Mouse (Mus musculus): ENCODE results near the gene Nxt1. TPM values are rescaled to one million over a fixed set of nuclear protein-coding genes. Genes with fewer than 3 reads are reported as not detected.
A peak's percentile ranks its signal among the peaks of the same experiment; 100 is the strongest.

Nxt1 gene
- polyA plus RNA-seq, 1 experiment from 2014 or later: 41.0 TPM

DNA sequence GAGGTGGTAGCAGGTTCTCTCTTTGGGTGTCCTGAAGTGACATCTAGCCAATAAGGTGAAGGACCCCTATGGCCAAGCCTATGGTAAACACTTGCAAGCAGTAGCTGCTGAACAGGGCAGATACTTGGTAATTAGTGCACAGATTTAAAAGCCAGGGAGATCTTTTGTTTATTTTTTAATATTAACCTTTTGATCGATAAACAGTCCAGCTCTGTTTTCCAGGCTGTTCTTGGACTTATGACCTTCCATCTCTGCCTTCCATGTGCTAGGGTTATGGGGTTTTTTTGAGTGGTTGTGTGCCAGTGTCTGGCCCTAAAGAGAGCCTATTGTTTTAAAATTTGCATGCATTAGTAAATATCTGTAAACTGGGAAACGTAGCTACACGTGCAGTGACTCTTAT is 17.9 kb downstream of the Nxt1 start:
- Histone ChIP-seq H3K27ac (no peak overlapping the region), H3K4me3 (no peak overlapping the region), H3K36me3 (peaks cover 64% of the 10 kb centered on the region), H3K9ac (no peak overlapping the region), H3K9me3 (replicated peaks) (no peaks in the 10 kb centered on the region), H3K27me3 (no peaks in the 10 kb centered on the region), H3K4me2 (no peak overlapping the region), H3K4me1 (replicated peaks) (peaks cover 14% of the 10 kb centered on the region)
- ATAC-seq (replicated peaks; ENCODE audit: insufficient number of reproducible peaks, insufficient read depth, low FRiP score, low read depth): no peak
- WGBS: 83% methylated on average over 3 of the region's 3 CpGs

DNA sequence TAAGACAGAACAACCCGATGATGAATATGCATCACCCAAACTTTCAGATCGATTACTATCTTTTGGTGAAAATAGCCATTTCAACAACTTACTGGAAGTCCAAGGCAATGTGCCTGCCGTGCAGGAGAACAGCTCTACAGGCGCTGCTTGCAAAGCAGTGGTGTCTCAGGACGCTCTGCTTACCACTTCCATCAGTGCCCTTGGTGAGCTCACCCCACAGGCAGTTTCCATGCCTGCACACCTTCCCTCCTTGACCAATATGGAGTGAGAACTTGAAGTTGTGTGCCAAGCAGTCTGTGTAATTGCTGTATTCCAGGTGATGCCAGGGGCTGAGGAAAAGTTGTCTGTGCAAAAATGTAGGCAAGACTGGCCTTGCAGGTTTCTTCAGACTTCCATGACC is 18.4 kb downstream of the Nxt1 start:
- no peak overlapping the region for H3K4me3 ChIP-seq
- peaks cover 64% of the 10 kb centered on the region for H3K36me3 ChIP-seq
- whole genome bisulfite sequencing: 91% methylated on average over 5 of the region's 5 CpGs

DNA sequence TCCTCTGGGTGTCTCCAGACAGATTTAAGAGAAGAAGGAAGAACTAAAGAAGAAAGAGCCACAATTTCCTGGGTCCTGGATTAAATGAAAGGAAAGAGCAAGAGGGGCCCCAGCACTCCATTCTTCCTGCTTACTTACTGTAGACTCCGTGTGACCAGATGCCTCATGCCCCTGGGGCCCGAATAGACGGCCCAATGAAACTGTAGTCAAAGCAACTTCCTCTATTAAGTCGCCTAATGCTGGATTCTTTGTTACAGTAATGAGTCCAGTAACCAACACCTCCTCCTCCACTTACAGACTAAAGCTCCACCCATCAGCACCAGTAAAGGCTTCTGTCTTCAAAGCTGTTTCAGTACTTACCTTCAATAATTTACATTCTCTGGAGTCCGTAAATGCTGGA is 26.2 kb downstream of the Nxt1 start:
- 78% methylated on average over 5 of the region's 5 CpGs for WGBS
- Histone ChIP-seq H3K27ac (no peak overlapping the region), H3K4me2 (no peak overlapping the region), H3K9me3 (replicated peaks) (no peaks in the 10 kb centered on the region), H3K9ac (no peak overlapping the region), H3K4me3 (no peak overlapping the region), H3K4me1 (replicated peaks) (no peaks in the 10 kb centered on the region), H3K27me3 (no peaks in the 10 kb centered on the region), H3K36me3 (peaks cover 44% of the 10 kb centered on the region)
- ATAC-seq (replicated peaks; ENCODE audit: insufficient number of reproducible peaks, insufficient read depth, low FRiP score, low read depth): no peak

More for the DNA sequence above, 18.4 kb downstream of the Nxt1 start:
- no peaks in the 10 kb centered on the region for H3K27me3 ChIP-seq
- H3K9ac ChIP-seq: no peak overlapping the region
- H3K4me1 ChIP-seq (replicated peaks): peaks cover 14% of the 10 kb centered on the region
- no peak overlapping the region for H3K27ac ChIP-seq
- H3K4me2 ChIP-seq: no peak overlapping the region
- ATAC-seq (replicated peaks; ENCODE audit: insufficient number of reproducible peaks, insufficient read depth, low FRiP score, low read depth): no peak
- H3K9me3 ChIP-seq (replicated peaks): no peaks in the 10 kb centered on the region

DNA sequence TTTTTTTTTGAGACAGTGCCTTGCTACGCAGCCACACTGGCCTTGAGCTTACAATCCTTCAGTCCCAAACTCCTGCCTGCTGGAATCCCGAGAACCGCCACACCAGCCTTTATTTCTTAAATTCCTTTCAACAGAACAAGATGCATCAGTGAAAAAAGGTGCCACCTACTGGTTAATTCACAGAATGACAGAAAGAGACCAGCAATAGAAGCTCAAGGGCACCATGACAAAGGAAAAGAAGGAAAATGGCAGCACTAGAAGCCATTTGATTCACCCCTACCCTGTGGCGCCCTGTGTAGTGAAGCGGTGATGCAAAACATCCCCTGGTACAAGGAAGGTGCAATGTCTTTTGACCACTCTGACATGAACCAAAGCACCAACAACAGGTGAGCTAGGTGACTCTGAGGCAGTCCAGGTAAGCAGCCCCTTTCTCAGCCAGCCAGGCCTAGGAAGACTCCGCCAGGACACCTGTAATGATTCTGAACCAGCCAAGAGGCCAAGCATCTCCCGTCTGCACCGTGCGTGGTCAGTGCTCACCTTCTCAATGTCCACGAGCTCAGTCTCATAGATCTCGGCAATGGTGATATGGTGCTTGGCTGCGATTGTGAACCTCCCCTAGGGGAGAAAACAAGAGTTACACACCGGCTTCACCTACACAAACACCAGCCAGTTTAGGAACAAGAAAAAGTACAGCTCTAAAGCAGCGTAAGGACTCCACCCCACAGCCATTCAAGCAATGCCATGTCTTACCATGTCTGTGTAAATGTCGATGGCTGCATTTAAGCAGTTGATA is 34.2 kb downstream of the Nxt1 start:
- Histone ChIP-seq H3K27me3 (no peaks in the 10 kb centered on the region), H3K9ac (no peak overlapping the region), H3K4me3 (no peak overlapping the region), H3K27ac (no peak overlapping the region), H3K36me3 (no peaks in the 10 kb centered on the region; the same call in 1 of the 2 replicates), H3K4me2 (no peak overlapping the region), H3K4me1 (replicated peaks) (no peaks in the 10 kb centered on the region), H3K9me3 (replicated peaks) (no peaks in the 10 kb centered on the region)
- WGBS: 77% methylated on average over 15 of the region's 15 CpGs
- no peak for ATAC-seq (replicated peaks; ENCODE audit: insufficient number of reproducible peaks, insufficient read depth, low FRiP score, low read depth)

DNA sequence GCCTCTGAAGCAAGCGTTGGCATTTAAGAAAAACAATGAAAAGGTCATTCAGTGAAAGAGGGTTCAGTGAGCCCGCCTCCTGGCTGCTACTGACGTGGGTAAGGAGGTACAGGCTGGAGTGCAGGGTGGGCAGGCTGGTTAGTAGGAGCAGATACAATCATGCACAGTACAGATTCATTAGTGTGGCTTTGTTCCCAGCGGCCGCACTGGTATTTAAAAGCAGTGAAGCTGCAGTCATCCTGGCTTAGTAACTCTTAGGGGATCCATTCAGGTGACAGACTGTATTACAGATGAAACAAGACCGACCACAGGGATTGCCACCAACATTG is 34.8 kb downstream of the Nxt1 start:
- WGBS: 88% methylated on average over 6 of the region's 6 CpGs
- H3K9ac ChIP-seq: no peak overlapping the region
- no peak overlapping the region for H3K4me3 ChIP-seq
- no peaks in the 10 kb centered on the region; the same call in 1 of the 2 replicates for H3K36me3 ChIP-seq
- H3K4me2 ChIP-seq: no peak overlapping the region
- H3K4me1 ChIP-seq (replicated peaks): no peaks in the 10 kb centered on the region
- ATAC-seq (replicated peaks; ENCODE audit: insufficient number of reproducible peaks, insufficient read depth, low FRiP score, low read depth): no peak
- H3K27me3 ChIP-seq: no peaks in the 10 kb centered on the region
- no peaks in the 10 kb centered on the region for H3K9me3 ChIP-seq (replicated peaks)
- H3K27ac ChIP-seq: no peak overlapping the region

DNA sequence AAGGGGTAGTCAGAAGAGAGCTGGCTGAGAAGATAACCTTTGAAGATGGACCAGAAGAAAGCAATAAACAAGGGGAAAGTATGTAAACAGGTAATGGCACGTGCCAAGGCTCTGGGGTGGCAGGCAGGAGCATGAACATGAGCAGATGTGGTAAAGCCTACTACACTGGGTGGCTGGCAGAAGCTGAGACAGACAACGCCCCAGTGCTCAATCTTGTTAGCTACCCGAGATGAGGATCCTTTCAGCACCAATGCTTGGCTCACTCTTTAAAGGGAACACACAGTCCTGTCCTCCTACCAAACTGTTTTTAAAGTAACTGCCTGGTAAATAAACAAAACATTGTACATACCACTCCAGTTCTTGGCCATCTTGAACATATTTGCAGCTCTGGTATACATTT is 39.9 kb downstream of the Nxt1 start:
- H3K27me3 ChIP-seq: no peaks in the 10 kb centered on the region
- 76% methylated on average over 3 of the region's 3 CpGs for WGBS
- ATAC-seq (replicated peaks; ENCODE audit: insufficient number of reproducible peaks, insufficient read depth, low FRiP score, low read depth): no peak

DNA sequence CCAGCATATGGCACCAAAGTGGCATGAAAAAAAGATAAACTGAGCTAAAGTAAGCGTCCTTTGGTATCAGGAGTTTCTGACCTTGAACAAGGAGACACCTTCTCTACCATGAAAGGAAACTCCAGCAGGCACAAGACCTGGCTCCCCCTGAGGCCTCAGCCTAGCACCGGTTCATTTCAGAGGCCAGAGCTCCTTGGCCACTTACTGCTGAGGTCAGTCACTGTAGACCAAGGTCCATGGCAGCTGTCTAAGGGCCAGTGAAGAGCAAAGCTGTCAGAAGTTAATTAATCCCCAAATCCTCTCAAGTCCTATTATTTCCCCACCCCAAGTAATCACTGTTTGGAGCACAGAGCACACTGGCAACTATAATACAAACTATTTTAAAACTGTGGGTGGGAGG is 44.7 kb downstream of the Nxt1 start:
- Histone ChIP-seq H3K4me1 (replicated peaks) (peaks cover 14% of the 10 kb centered on the region; the same call in 1 of the 2 replicates), H3K27me3 (no peaks in the 10 kb centered on the region), H3K4me3 (no peak overlapping the region), H3K9me3 (replicated peaks) (no peaks in the 10 kb centered on the region), H3K4me2 (no peak overlapping the region), H3K9ac (no peak overlapping the region), H3K27ac (peak overlapping the region; percentile 37), H3K36me3 (no peaks in the 10 kb centered on the region)
- ATAC-seq (replicated peaks; ENCODE audit: insufficient number of reproducible peaks, insufficient read depth, low FRiP score, low read depth): 0 out of 2 replicates have a peak, but pooled peaks have one; percentile 27
- WGBS: 32% methylated on average over 2 of the region's 2 CpGs

More for the DNA sequence above, 39.9 kb downstream of the Nxt1 start:
- H3K4me2 ChIP-seq: no peak overlapping the region
- H3K4me1 ChIP-seq (replicated peaks): peaks cover 5% of the 10 kb centered on the region; the same call in 1 of the 2 replicates
- H3K9ac ChIP-seq: no peak overlapping the region
- H3K9me3 ChIP-seq (replicated peaks): no peaks in the 10 kb centered on the region
- H3K4me3 ChIP-seq: no peak overlapping the region
- no peaks in the 10 kb centered on the region; the same call in 1 of the 2 replicates for H3K36me3 ChIP-seq
- no peak overlapping the region for H3K27ac ChIP-seq

DNA sequence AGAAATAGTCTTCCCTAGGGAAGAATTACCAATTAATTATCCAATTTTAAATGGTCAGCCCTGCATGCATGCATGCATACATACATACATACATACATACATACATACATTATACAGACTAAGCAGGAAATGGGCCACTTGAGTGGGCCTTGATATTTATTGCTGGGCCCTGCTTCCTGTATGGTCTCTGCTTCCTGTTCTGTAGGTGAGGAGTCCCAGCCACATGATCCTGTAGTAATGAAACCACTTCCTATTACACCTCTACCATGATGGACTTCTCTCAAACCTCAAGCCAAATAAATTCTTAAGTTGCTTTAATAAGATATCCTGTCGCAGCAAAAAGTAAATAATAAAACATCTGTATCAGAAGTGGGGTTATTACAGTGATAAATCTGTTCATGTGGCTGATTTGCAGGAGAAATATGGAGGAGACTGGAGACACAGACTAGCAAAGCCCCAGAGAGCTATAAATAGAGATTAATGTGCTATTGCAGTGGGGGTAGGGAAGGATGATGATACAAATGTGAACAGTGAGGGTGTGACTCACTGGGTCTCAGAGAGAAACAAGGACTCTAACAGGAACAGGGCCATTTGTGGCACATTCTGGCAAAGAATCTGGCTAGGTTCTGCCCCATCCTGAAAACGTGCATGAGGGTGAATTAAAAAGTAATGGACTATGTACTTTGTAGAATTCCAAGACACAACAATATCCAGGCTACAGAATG is 47.0 kb downstream of the Nxt1 start:
- no peak overlapping the region for H3K9ac ChIP-seq
- peaks cover 14% of the 10 kb centered on the region; the same call in 1 of the 2 replicates for H3K4me1 ChIP-seq (replicated peaks)
- no peaks in the 10 kb centered on the region for H3K27me3 ChIP-seq
- no peaks in the 10 kb centered on the region for H3K9me3 ChIP-seq (replicated peaks)
- H3K36me3 ChIP-seq: no peaks in the 10 kb centered on the region
- H3K27ac ChIP-seq: no peak overlapping the region
- 66% methylated on average over 2 of the region's 2 CpGs for WGBS
- H3K4me2 ChIP-seq: no peak overlapping the region
- no peak overlapping the region for H3K4me3 ChIP-seq
- 0 out of 2 replicates have a peak, but pooled peaks have one; percentile 48 for ATAC-seq (replicated peaks; ENCODE audit: insufficient number of reproducible peaks, insufficient read depth, low FRiP score, low read depth)

Other genes starting within 250 kb of the Nxt1 start
- gene Cd93, start 229.0 kb upstream of the Nxt1 start, polyA plus RNA-seq (2015; fragmentation: Nextera tagmentation; extraction: Ambion mirVana): 25.7 and 26.2 TPM in 2 replicates
- gene Gzf1, start 8.4 kb downstream of the Nxt1 start, polyA plus RNA-seq (2015; fragmentation: Nextera tagmentation; extraction: Ambion mirVana): 14.3 and 15.1 TPM in 2 replicates
- 2.5 and 3.3 TPM in 2 replicates for gene Napb, start 59.9 kb downstream of the Nxt1 start, polyA plus RNA-seq (2015; fragmentation: Nextera tagmentation; extraction: Ambion mirVana)
- gene Cstl1, start 77.8 kb downstream of the Nxt1 start, polyA plus RNA-seq (2015; fragmentation: Nextera tagmentation; extraction: Ambion mirVana): not detected in 2 replicates
- gene Cst11, start 98.9 kb downstream of the Nxt1 start, polyA plus RNA-seq (2015; fragmentation: Nextera tagmentation; extraction: Ambion mirVana): not detected in 2 replicates
- gene 8030411F24Rik, start 109.4 kb downstream of the Nxt1 start, polyA plus RNA-seq (2015; fragmentation: Nextera tagmentation; extraction: Ambion mirVana): not detected in 2 replicates
- gene Cst12, start 116.8 kb downstream of the Nxt1 start, polyA plus RNA-seq (2015; fragmentation: Nextera tagmentation; extraction: Ambion mirVana): not detected in 2 replicates
- gene Cst8, start 126.2 kb downstream of the Nxt1 start, polyA plus RNA-seq (2015; fragmentation: Nextera tagmentation; extraction: Ambion mirVana): not detected in 2 replicates
- not detected in 2 replicates for gene Cst13, start 147.5 kb downstream of the Nxt1 start, polyA plus RNA-seq (2015; fragmentation: Nextera tagmentation; extraction: Ambion mirVana)
- gene Cst9, start 162.5 kb downstream of the Nxt1 start, polyA plus RNA-seq (2015; fragmentation: Nextera tagmentation; extraction: Ambion mirVana): 2.9 and 5.3 TPM in 2 replicates
- 0.49 and 0.53 TPM in 2 replicates for gene 9230104L09Rik, start 192.4 kb downstream of the Nxt1 start, polyA plus RNA-seq (2015; fragmentation: Nextera tagmentation; extraction: Ambion mirVana)
- 654 and 710 TPM in 2 replicates for gene Cst3, start 203.1 kb downstream of the Nxt1 start, polyA plus RNA-seq (2015; fragmentation: Nextera tagmentation; extraction: Ambion mirVana)